Mouse (Mus musculus) liver, embryonic 14.5 days (tissue): ENCODE data around the gene Axin1.

Experiments
- CTCF ChIP-seq: IDR thresholded peaks from 2 replicates; pipeline ENCODE4 v1.5.1; 2016; ENCODE audit warnings: antibody characterized with exemption, low read depth, control low read depth
- EP300 ChIP-seq: IDR thresholded peaks from 2 replicates; pipeline ENCODE4 v1.6.1; 2016; ENCODE audit warnings: antibody characterized with exemption, low read depth

- TF ChIP-seq CTCF (no peak), EP300 (no peak)
Measured at GRCm38 (mm10) chr17:26095121-26095740, 43.3 kb upstream of the Axin1 start, which contains the start of gene Nme4.
